ENCODE assay signal across 20 mouse cellular contexts in genomic region chr1:89118076-89118475, GRCm38 (mm10). TPM values are rescaled to one million over a fixed set of nuclear protein-coding genes. Genes with fewer than 3 reads are reported as not detected.
DNase-seq lines count a peak whose midpoint lies in the region; ATAC-seq and TF ChIP-seq lines count a peak whose summit lies in the region.
"Had no signal": no experiment of that assay in that cellular context is flagged by ENCODE, and none has a peak within 500 bp of the region (broad histone marks: within the 10 kb centered on the region; RNA-seq: fewer than 3 reads in every experiment).

No protein-coding gene starts in this region.

- ATAC-seq in hindbrain, embryonic 12.5 days (ENCODE audit: low FRiP score): no peak
- 0 out of 2 replicates have a peak, but pooled peaks have one; percentile 16 for ATAC-seq in stomach, postnatal 0 days (ENCODE audit: low FRiP score, low TSS enrichment)
- ATAC-seq: forebrain, embryonic 14.5 days; hindbrain, embryonic 16.5 days; intestine, embryonic 16.5 days; liver, postnatal 0 days had no signal

- peaks cover 9% of the 10 kb centered on the region; the same call in 1 of the 2 replicates for H3K36me3 ChIP-seq in hindbrain, embryonic 10.5 days
- H3K36me3 ChIP-seq in hindbrain, embryonic 12.5 days: no peaks in the 10 kb centered on the region
- H3K36me3 ChIP-seq in stomach, postnatal 0 days (ENCODE audit: control insufficient read depth, insufficient read depth, low read length): no peaks in the 10 kb centered on the region

- H3K27me3 ChIP-seq in hindbrain, embryonic 10.5 days (ENCODE audit: insufficient read depth, poor library complexity, severe bottlenecking): no peaks in the 10 kb centered on the region
- no peaks in the 10 kb centered on the region for H3K27me3 ChIP-seq in hindbrain, embryonic 12.5 days
- no peaks in the 10 kb centered on the region for H3K27me3 ChIP-seq in stomach, postnatal 0 days (ENCODE audit: control insufficient read depth, insufficient read depth, low read length)
- H3K27me3 ChIP-seq: CH12.LX had no signal

- 83% methylated on average over 3 of the region's 3 CpGs for WGBS in hindbrain, embryonic 10.5 days
- WGBS in hindbrain, embryonic 12.5 days: 86% methylated on average over 3 of the region's 3 CpGs
- 58% methylated on average over 3 of the region's 3 CpGs for WGBS in stomach, postnatal 0 days

- no peak overlapping the region for H3K4me3 ChIP-seq in hindbrain, embryonic 10.5 days
- H3K4me3 ChIP-seq in hindbrain, embryonic 12.5 days: no peak overlapping the region
- no peak overlapping the region for H3K4me3 ChIP-seq in stomach, postnatal 0 days (ENCODE audit: low read depth, low read length)
- H3K4me3 ChIP-seq: myocyte had no signal

- no peak for TF ChIP-seq CTCF in stomach, postnatal 0 days (IDR thresholded peaks at IDR 0.05; ENCODE audit: low read depth)

- TF ChIP-seq EP300 in stomach, postnatal 0 days (optimal IDR thresholded peaks at IDR 0.05): no peak

- DNase-seq in gastrocnemius, postnatal 14 days: peak; percentile 2
- no peak for DNase-seq in gastrocnemius, postnatal 10 days
- DNase-seq in hindbrain, embryonic 10.5 days (ENCODE audit: low spot score): no peak
- peak; percentile 48 for DNase-seq in lung, postnatal 36 days
- DNase-seq in lung, postnatal 10 days: no peak
- no peak for DNase-seq in stomach, postnatal 0 days (ENCODE audit: low spot score)
- DNase-seq: cerebellum, adult 18-20 months; heart, postnatal 10 days; liver, postnatal 0 days; midbrain, embryonic 14.5 days; right cerebral cortex, postnatal 14 days; spleen, adult 18-20 months had no signal

- peak overlapping the region; percentile 79 for H3K27ac ChIP-seq in hindbrain, embryonic 10.5 days
- H3K27ac ChIP-seq in hindbrain, embryonic 12.5 days: no peak overlapping the region
- peak overlapping the region; percentile 40; the same call in 1 of the 2 replicates for H3K27ac ChIP-seq in stomach, postnatal 0 days (replicated peaks)

- H3K4me2 ChIP-seq in hindbrain, embryonic 12.5 days (replicated peaks): no peak overlapping the region
- no peak overlapping the region for H3K4me2 ChIP-seq in stomach, postnatal 0 days (replicated peaks; ENCODE audit: low read depth)

- H3K4me1 ChIP-seq in hindbrain, embryonic 10.5 days (replicated peaks): peaks cover 59% of the 10 kb centered on the region
- H3K4me1 ChIP-seq in hindbrain, embryonic 12.5 days: peaks cover 29% of the 10 kb centered on the region
- peaks cover 10% of the 10 kb centered on the region; the same call in 1 of the 2 replicates for H3K4me1 ChIP-seq in stomach, postnatal 0 days (replicated peaks; ENCODE audit: control insufficient read depth, insufficient read depth)

- no peak overlapping the region for H3K9ac ChIP-seq in hindbrain, embryonic 12.5 days
- no peak overlapping the region for H3K9ac ChIP-seq in stomach, postnatal 0 days (ENCODE audit: low read length)
- H3K9ac ChIP-seq: liver, postnatal 0 days had no signal

- intact Hi-C loops in gastrocnemius, postnatal 14 days (cut with DNase I; ENCODE audit: low total_unique reads): no loop called here

- H3K9me3 ChIP-seq in hindbrain, embryonic 10.5 days: no peaks in the 10 kb centered on the region
- H3K9me3 ChIP-seq in hindbrain, embryonic 12.5 days (replicated peaks): no peaks in the 10 kb centered on the region
- H3K9me3 ChIP-seq in stomach, postnatal 0 days (ENCODE audit: control insufficient read depth, low read length): no peaks in the 10 kb centered on the region

RNA-seq across cellular contexts. Expression of gene Sh3bp4, which starts 47.9 kb away (rescaled TPM):
- 1 to 10 TPM; 5.1 to 6.9 TPM for total RNA-seq in gastrocnemius, postnatal 14 days (2021)
- 10 to 100 TPM in 1 of 2 experiments, 1 to 10 TPM in 1; 7.3 to 10.3 TPM for total RNA-seq in gastrocnemius, postnatal 10 days (2021)
- polyA plus RNA-seq in hindbrain, embryonic 10.5 days (2016; fragmentation: Nextera tagmentation; extraction: Ambion mirVana): 25.3 and 27.2 TPM in 2 replicates
- polyA plus RNA-seq in hindbrain, embryonic 12.5 days (2016; fragmentation: Nextera tagmentation; extraction: Ambion mirVana): 28.0 and 31.4 TPM in 2 replicates
- polyA plus RNA-seq in stomach, postnatal 0 days (2015; fragmentation: Nextera tagmentation; extraction: Ambion mirVana): 7.6 and 8.0 TPM in 2 replicates
- total RNA-seq: CH12.LX; MEL; neutrophil, adult 5-6 weeks had no signal

Comparison
In these comparisons a context has a peak if more than half of its experiments do, and no peak if none do; other contexts are left out.
1. DNase-seq: peak in gastrocnemius, postnatal 14 days (single experiment) and lung, postnatal 36 days (single experiment); none in gastrocnemius, postnatal 10 days (single experiment), hindbrain, embryonic 10.5 days (single experiment), lung, postnatal 10 days (single experiment) and stomach, postnatal 0 days (single experiment).